Mouse (Mus musculus): ENCODE results near the gene Acss3.

- TF ChIP-seq POLR2A (IDR thresholded peaks at IDR 0.05; ENCODE audit: insufficient read depth, low read length) (no peak), CTCF (IDR thresholded peaks at IDR 0.05; ENCODE audit: low read depth, low read length) (no peak), EP300 (IDR thresholded peaks at IDR 0.05; ENCODE audit: insufficient read depth, low read depth, low read length) (no peak)
These were observed 8.3 kb downstream of the Acss3 start for GRCm38 (mm10) chr10:107115121-107115520.

All from ES-Bruce4 (cell line).